Mouse (Mus musculus): ENCODE measurements around the gene Pde10a. TPM values are rescaled to one million over a fixed set of nuclear protein-coding genes. Genes with fewer than 3 reads are reported as not detected.
A peak's percentile ranks its signal among the peaks of the same experiment; 100 is the strongest.

Pde10a gene
- total RNA-seq, 2 experiments from 2014 or later = 0.36 TPM; not detected in 1

DNA sequence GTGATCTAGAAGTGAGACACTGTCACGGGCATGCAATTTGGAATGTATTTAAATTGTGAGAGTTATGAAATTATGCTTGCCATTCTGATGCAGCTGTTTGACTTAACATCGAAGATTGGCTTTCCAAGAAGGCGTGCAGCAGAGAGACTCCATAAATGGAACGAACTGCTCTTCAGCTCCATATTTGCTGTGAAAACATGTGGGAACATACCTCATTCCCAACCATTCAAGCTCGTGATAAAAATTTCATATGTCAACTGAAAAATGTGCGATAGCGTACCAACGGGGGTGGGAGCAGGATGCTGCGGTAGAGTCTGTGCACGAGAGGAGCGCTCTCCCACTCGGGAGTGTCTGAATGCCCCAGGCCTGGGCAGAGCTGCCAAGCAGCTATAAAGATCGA, 293.5 kb downstream of the Pde10a start:
- no peak for ATAC-seq (replicated peaks; ENCODE audit: poor library complexity, severe bottlenecking)

DNA sequence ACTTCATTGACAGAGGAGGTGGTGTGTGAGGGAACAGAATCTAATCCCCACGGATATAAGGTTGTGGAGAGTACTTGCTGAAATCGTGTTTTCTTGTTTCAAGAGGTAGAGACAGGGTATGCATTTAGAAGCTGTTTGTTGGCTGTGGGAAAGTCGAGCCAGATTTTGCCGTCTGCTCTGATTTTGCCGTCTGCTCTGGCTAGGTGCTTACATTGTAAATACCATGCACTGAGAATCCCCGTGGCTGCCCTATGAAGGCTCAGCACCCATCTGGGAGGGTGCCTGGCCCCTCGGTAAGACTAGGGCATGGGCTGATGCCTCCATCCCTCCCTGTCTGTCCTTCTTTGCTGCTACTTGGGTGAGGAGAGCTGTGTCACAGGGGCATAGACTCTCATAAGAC, 298.4 kb downstream of the Pde10a start:
- no peak for ATAC-seq (replicated peaks; ENCODE audit: poor library complexity, severe bottlenecking)

DNA sequence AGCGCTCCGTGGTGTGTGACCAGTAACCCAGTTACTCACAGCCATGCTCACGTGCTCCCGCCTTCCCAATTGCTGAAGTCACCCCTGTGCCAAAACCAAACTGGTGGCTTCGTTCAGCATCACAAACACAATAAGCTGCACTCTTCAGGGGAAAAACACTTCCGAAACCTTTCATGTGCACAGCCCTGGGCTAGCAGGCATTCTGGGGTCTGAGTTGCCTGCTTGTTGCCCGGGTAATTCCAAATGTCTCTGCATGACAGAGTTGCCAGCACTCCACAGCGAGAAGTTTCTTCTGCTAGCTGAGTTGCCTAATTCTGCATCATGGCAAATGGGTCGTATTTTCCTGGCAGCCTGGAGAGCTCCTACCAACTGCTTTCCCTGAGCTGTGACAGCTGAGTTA, 302.0 kb downstream of the Pde10a start:
- ATAC-seq (replicated peaks; ENCODE audit: poor library complexity, severe bottlenecking) = no peak

DNA sequence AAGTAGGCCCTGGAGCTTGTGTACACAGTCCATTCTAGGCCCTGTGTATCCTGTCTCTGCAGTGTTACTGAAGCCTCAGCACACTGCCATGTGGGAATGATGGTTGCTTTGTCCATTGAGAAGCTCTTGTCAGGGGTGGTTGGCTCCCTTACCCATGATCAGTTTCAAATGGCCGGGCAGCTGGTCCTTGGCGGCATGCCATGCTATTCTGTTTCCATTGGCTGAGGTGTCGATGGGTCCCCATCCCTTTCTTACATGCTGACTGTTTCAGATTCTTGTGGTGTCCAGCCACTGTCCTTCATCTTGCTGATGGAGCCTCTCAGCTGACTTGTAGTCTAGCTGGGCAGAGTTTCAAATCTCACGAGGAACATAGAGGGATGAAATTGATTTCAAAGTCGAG, 305.8 kb downstream of the Pde10a start:
- ATAC-seq (replicated peaks; ENCODE audit: poor library complexity, severe bottlenecking) = no peak

DNA sequence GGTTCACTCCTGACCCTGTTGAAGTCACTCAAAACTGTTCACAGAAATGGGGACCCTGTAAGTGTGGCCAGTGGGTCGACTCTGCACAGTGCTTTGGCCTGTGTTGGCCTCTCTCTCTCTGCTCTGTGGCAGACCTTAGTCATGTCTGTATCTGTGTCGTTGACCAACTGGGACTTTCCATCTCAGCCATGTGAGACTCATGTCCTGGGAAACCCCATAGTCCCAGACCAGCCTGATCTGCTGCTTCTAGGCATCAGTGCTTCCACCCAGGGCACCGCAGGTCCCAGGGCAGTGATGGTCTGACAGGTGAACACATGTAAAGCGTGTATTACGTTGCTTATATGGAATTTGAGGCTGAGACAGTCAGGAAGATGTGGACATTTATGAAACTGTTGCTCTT, 311.1 kb downstream of the Pde10a start:
- no peak for ATAC-seq (replicated peaks; ENCODE audit: poor library complexity, severe bottlenecking)

DNA sequence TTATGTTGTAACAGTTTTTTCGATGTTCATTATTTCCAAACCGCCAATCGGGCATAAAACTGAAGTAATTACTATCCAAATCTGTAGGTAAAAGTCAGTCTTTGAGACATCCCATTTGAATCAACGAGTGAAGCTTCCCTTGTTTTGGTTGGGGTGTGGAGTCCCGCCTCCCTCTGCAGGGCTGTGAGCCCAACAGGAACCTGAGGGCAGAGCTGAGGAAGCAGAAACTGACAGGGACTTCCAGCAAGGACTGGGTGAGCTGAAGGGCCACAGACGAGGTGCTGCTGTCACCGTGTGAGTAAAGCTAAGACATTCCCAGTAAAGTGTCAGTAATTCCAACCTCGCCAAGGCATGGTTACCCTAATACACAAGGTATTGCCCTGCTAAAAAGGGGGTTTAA, 313.1 kb downstream of the Pde10a start:
- ATAC-seq (replicated peaks; ENCODE audit: poor library complexity, severe bottlenecking) = peak; percentile 61

DNA sequence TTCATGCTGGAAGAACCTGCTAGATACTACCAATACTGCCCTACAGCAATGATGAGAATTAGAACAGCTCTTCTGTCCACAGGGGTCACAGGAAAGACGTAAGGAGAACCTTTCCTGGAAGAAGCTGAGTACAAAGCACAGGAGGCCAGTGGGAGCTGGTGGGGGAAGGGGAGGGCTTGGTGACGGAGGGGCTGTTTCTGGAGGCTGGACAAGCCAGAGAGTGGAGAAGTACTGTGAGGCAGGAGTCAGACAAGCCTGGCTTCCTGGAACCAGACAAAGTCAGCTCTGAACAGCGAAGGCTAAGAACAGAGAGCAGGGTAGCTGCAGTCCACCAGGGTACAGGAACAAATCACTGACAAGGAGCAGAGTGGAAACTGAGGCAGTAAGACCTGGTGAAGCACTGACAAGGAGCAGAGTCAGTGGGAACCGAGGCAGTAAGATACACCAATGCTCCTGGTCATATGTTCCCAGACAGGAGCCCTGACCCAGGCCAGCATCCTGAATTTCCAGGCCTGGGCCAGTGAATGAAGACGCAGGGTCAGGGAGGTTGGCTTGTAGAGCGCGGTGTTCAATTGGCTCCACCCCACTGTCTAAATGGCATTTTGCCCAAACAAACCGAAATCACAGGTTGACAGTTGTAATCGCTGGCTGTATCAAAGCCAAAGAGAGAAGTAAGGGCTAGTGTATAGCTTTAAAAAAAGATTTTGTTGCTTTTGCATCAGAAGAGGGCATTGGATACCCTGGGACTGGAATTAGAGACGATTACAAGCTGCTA, 314.3 kb downstream of the Pde10a start:
- peak; percentile 31; the same call in 1 of the 2 replicates for ATAC-seq (replicated peaks; ENCODE audit: poor library complexity, severe bottlenecking)

DNA sequence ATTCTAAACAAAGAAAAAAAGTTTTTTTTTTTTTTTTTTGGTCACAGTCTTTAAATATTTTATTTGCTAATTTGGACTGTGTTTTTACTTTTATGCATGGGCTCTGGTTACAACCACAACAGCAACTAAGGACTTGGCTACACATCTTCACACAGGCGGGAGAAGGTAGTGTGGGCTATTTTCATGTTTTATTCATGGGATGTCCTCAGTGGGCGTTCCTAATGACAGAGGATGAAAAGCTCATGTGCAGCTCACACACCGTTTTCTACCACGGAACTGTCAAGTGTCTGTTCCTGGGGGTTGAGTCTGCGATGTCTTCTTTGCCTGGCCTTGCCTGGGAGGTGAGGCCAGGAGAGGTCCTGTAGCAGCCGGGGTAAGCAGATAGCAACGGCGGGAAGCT, 315.9 kb downstream of the Pde10a start:
- ATAC-seq (replicated peaks; ENCODE audit: poor library complexity, severe bottlenecking) = no peak

DNA sequence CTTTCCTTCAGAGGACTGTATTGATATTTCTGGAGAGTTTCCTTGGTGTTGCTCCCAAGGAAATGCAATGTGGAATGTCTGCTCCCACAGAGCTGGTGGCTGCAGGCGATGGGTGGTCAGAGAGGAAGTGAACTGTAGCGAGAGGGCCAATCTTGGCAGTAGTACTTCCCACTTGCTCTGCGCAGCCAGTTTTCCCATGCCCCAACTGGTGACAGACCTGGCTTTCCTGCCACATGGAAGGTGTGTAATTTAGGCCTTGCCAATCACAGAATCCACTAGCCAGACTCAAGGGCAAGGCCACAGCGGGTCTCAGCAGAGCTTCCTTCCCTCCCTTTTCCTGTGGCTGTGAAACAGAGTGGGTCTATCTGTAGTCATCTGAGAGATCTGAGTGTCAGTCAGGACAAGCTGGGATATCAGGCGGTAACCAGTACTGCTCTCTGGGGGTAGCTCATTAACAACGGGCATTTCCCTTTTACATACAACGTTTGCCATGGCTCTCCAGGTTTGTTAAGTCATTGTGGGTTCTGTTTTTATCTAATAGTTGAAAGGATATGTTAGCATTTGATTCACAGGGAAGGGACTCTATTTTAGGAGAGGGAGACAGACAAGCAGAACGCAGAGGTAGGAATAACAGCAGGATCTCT, 316.8 kb downstream of the Pde10a start:
- peak; percentile 52 for ATAC-seq (replicated peaks; ENCODE audit: poor library complexity, severe bottlenecking)

DNA sequence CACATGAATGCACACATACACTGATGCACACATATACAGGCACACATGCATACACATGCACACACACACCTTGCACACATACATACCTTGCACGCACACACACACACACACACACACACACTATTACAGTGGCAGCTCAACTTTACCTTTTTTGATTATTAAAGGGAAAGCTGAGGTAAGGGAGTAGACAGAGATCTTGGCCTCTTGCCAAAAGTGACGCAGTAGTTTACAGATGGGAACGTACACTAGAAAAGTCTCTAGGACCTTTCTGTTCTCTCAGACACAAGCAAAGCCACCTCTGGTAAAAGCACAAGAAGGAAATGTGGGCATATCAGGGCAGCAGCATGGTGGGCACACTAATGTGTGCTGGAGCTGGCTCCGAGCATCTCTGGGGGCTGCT, 317.5 kb downstream of the Pde10a start:
- no peak for ATAC-seq (replicated peaks; ENCODE audit: poor library complexity, severe bottlenecking)

DNA sequence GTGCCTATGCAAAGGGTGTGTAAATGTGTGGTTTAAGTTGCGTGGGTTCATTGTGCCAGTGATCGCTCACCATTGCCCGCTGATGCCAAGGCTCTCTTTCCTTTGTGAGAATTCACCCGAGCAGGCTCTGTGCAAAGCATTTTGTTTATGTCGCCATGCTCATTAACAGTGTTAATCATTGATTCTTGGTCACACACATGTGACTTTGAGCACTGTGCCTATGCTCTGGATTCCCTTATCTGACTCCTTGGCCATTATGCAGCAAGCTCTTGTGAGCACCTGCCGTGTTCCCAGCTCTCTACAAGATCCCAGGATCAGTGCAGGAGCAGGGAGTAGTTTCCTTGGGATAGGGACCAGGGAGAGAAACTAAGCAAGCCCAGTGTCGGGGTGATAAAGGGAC, 318.8 kb downstream of the Pde10a start:
- no peak for ATAC-seq (replicated peaks; ENCODE audit: poor library complexity, severe bottlenecking)

DNA sequence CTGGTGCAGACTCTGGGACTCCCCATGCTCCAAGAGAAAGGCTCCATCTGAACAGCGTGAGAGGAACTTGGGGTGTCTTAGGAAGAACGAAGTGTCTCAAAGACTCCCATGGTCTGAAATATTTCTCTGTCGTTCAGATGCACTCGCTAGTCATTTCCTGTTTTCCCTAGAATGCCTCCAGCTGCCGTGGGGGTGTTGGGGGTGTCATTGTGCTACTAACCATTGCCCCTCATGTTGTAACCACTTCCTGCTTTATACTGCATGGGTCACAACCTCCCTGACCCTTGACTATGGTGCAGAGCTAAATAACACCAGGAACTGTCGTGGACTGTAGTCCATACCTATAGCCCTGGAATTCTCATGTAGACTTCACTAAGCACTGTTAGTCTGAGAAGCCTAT, 321.3 kb downstream of the Pde10a start:
- ATAC-seq (replicated peaks; ENCODE audit: poor library complexity, severe bottlenecking) = peak; percentile 92

DNA sequence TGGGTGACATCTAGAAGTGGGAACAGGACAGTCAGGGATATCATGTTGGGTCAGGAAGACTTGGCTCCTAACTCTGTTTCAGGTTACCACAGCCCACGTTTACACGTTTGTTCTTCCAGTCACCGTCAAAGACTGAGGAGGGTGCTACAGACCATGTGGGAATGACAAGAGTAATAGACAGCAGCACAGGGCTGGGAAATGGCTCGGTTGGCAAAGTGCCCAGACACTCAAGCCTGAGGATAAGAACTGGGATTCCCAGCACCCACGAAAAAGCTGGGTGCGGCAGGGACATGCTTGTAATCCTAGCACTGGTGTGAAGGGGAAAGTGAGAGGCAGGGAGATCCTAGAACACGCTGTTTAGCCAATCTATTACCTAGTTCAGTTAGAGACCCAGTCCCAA, 322.4 kb downstream of the Pde10a start:
- ATAC-seq (replicated peaks; ENCODE audit: poor library complexity, severe bottlenecking) = no peak

DNA sequence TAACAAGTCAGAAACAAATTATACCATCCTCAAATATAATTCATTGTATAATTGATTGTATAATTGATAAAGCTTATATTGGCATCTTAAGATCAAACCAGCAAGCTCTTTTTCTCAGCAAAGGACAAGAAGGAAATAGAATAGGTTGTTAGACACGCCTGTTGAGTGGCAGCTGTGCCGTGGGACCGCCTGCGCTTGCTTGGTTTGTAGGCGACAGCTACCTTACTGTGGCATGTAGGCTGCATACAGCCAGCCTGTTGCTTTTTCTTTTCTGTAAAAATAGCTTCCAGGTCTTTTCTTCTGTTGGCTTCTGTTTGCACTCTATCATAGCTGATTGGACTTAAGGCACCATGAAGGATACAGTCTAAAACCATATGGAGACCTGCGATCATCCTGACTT, 326.7 kb downstream of the Pde10a start:
- ATAC-seq (replicated peaks; ENCODE audit: poor library complexity, severe bottlenecking) = no peak

DNA sequence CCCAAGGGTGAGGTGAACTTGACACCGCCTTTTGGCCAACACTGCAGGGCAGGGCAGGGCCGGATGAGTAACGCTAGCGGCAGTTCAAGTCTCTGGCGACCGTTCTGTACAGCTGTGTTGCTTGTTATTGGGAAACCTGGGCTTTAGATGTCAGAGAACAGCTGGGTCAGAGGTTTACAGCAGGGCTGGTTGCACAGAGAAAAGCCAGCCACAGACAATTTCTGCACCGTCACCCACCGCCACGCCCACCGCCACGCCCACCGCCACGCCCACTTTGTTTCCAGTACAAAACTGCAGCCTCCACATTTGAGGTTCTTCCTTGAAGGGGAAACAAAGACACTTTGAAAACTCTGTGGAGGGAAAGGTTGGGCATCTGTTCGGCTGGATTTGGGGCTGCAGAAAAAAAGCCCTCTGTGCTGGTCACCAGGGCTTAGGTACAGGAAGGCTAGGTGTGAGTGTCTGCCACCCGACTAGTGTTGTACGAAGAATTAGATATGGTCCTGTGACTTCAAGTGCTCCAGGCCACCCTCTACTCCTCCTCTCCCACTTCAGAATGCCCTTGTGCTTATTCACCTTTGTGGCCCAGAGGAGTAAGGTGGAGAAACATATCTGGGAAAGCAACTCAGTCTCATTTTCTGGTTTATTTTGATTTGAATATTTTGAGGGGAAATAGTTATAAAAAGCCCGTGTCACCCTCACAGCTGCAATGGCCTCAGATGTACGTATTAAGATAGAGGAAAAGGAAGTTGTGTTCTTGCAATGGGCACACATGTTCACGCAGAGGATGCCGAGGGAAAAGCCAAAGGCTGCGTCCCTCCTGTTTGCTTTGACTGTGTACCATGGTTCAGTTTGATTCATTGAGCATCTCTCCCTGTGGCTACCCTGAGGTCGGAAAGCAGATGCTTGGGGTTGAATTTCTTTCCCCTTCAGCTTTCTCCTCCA, 331.5 kb downstream of the Pde10a start:
- peak; percentile 98 for ATAC-seq (replicated peaks; ENCODE audit: poor library complexity, severe bottlenecking)

DNA sequence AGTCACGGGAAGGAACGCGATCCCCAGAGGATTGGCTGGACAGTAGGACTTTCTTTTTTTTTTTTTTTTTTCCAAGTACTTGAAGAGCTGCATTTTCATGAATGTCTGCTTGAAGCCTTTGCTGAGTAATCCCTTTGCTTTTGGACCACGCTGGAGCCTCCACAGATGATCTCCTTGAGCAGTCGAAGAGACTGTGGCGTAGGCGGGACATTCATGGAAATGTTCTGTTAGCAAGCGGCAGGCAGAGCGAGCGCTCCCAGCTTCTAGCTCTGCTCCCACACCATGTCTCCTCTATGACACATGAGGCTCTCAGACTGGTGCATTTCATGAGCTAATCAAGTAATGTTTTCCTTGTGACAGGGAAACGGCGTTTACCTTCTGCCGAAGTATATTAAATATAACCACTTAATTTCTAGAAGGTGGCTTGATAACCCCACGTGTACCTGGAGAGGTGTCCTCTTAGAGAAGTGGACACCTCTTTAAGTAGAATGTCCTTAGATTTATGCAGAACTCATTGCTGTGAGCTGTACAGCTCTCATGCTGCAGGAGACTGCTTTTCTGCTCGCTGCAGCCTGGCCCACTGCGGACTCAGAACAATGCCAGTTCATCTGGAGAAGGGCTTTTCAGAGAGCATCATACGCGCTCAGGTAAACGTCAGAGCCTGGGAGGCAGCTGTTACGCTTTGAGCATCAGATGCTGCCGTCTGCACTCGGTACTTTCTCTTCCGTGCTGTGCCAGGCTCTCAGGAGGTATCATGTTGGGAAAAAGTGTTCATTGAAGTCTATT, 333.7 kb downstream of the Pde10a start:
- ATAC-seq (replicated peaks; ENCODE audit: poor library complexity, severe bottlenecking) = no peak

DNA sequence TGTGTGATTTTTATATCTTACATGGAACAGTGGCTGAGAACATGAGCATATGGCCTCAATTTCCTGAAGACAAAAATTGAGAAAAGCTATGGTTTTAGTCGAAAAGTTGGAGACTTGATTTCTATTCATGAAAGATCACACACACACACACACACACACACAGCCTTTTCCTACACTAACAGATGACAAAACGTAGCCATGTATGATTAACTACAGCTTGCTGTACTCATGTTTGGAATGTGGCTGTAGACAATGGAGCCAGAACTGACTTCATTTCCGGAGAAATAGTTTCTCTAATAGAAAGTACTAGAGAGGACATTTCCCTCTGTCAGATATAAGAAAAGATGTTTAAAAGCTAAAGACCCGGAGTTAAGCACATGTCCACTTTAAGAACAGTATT, 334.3 kb downstream of the Pde10a start:
- no peak for ATAC-seq (replicated peaks; ENCODE audit: poor library complexity, severe bottlenecking)

DNA sequence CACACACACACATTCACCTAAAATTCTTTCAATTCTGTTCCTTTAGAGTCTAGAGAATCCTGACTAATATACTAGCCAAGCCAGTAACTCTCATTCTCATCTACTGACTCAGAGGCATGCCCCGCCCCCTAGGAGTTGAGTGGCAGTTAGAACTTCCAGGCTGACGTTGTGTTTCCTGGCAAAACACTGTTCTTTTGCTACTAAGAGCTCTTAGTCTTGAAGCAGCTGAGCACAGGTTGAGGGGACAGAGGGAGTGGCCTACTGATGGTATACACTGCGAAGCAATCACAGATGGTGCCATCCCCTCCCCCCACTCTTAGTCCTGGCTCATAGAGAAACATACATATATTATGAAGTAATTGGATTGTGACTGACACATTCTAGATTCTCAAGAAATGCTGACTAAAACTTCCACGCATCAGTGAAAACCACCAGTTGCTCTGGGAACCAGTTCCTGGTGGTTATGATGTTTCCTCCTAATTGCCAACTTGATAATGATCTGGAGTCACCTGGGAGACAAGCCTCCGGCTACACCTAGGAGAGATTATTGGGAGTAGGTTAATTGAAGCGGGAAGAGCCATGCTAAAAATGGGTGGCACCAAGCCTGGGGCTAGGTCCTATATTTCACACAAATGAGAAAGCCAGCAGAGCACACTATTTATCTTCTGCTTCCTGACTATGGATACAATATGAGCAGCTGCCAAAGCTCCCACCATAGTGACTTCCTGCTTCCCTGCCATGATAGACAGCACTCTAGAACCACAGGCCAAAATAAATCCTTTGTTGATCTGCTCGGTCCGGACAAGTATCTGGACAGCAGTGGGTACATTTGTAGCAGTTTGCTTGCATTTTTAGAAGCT, 339.7 kb downstream of the Pde10a start:
- ATAC-seq (replicated peaks; ENCODE audit: poor library complexity, severe bottlenecking) = no peak

Data from granulocyte monocyte progenitor cell, adult 5-6 weeks (primary cell).